Mouse (Mus musculus): ENCODE data around the gene Yif1a. TPM values are rescaled to one million over a fixed set of nuclear protein-coding genes. Genes with fewer than 3 reads are reported as not detected.

Gene Yif1a
- 10 to 100 TPM; 24.5 to 29.6 TPM for total RNA-seq (2023)

DNA sequence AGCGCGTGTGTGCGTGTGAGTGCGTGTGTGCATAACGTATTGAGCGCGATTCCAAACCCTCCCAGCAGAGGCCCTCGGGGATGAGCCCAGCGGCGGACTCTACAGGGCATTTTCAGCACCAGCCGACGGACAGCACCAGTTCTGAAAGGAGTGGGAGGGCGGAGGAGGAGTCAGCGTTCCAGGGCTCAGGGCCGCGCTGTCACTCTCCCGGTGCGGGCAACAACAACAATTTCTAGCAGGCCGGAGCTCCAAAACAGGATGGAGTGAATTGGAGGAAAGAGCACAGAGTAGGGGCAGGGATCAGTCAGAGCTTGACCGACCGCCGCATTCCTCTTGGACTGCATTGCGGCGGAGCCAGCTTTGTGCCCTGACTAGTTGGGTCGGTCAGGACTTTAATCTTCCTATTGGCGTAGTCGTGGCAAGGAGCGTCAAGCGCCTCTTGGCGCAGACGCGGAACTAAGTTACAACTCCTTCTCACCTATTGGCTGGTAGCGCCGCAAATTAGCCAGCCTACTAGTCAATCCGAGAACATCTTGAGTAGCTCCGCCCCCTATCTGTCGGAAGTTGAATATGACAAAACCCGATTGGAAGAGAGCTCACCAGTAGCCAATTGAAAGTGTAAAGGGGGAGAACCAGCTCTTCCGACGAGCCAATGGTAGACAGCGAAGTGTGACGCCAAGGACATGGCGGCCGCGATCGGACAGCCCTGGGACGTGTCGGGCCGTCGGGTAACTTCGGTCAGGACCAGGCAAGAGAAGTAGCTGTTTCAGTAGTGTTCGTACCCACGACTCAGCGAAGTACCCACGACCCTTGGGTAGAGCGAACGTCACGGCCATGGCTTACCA lies at the start of gene Yif1a:
Gene Yif1a, plus strand, starts transcription at position 655 of the 845 bp plus-strand sequence.

DNA sequence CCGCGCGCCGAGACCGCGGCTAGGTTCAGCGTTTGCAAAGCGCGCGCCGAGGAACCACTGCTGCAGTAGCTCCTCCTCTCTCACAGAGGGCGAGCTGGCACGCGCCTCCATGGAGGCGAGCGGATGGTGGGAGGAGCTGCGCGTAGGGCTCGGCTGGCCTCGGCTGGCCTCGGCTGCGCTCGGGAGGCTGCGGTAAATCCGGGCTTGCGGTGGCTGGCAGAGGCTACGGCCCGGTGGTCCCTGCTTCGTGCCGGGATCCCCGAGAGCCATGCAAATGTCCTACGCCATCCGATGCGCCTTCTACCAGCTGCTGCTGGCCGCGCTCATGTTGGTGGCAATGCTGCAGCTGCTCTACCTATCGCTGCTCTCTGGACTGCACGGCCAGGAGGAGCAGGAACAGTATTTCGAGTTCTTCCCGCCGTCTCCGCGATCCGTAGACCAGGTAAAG lies 49.6 kb upstream of the Yif1a start, which contains the start of the genes B4gat1 and AC124502.3:
Gene B4gat1, plus strand, starts transcription at position 118 of the 448 bp plus-strand sequence.
Gene AC124502.3, plus strand, starts transcription at position 183 of the 448 bp plus-strand sequence.

DNA sequence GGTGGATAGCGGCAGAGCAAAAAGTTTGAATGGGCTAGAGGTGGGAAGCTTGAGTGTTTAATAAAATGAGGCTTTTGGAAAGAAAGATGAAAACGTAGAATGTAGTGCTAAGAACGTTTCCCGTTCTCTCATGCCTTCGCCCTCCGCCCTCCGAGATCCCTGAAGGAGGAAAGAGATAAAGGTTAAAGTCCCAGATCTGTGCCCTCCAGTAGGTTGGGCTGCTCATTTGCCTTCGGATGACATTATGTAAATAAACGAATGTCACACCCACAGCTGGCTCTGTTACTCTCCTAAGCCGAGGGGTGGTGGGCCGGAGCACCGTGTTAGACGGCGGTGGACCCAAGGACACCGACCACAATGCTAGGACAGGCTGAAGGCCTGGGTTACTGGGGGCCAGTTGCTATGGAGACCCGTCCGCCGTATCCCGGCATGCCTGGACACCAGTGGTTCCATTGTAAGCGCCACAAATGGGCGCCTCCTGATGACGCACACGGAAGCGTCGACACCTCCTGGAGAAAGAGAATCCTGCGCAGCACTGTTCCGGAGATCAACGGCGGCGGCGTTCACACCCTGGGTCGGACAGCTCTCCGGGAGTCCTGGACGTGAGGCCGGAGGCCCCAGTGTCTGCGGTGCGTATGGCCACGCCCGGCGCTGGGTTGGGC lies 47.3 kb upstream of the Yif1a start, which contains the start of gene Brms1:
Gene Brms1, plus strand, starts transcription at position 493 of the 662 bp plus-strand sequence.

DNA sequence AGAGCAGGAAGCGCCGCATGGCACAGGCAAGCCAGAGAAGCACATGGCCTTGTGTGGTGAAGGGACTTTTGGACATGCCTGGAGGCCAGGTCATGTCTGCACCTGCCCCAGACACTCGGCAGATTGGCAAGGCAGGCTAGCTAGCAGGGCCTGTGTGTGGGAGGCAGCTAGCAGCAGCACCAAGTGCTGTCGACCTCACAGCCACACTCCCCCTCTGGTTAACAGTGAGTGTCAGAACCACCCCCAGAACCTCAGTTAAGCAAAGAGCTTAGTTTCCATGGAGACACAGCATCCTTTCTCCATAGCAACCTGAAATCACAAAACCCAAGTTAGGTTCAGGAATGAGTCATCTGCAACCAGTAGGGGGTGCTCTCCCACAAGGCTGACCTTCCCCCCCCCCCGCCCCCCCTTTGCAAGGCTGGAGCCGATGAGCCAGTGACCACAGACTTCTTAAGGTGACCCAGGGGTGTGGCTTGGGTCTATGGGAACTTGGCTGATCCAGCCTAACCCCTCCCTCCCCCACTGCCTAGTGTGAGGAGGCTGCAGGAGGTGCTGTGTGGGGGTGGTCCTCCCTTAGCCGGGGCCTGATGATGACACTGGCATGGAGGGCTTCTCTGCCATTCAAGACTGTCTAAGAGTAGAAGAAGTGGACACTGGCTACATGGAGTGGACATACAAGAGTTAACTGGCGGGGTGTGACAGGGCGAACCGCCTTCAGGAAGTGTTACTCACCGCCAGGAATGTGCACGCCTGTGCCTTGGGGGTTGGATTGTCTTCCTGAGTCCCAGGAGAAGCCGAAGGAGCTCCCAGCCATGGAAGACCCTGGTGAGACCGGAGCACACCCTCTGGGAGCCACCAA lies 38.1 kb upstream of the Yif1a start, which contains the start of gene Rin1:
Gene Rin1, plus strand, starts transcription at position 435 of the 859 bp plus-strand sequence.

DNA sequence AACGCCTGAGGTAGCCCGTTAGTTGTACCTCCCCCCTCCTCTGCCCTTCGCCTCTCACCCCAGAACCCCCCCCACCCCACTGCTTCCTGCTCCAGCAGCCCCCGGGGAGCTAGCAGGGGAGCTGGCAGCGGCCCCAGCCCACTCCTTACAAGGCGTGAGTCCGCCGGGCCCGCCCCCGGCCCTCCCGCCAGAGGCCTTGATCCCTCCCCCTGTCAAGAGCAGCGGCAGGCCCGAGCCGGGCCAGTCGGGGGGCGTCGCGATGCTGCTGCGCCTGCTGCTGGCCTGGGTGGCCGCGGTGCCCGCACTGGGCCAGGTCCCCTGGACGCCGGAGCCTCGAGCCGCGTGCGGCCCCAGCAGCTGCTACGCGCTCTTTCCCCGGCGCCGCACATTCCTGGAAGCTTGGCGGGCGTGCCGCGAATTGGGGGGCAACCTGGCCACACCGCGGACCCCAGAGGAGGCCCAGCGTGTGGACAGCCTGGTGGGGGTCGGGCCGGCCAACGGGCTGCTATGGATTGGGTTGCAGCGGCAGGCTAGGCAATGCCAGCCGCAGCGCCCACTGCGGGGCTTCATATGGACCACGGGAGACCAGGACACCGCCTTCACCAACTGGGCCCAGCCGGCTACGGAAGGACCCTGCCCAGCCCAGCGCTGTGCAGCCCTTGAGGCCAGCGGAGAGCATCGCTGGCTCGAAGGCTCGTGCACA lies 20.3 kb upstream of the Yif1a start, which contains the start of gene Cd248:
Gene Cd248, plus strand, starts transcription at position 212 of the 703 bp plus-strand sequence.

DNA sequence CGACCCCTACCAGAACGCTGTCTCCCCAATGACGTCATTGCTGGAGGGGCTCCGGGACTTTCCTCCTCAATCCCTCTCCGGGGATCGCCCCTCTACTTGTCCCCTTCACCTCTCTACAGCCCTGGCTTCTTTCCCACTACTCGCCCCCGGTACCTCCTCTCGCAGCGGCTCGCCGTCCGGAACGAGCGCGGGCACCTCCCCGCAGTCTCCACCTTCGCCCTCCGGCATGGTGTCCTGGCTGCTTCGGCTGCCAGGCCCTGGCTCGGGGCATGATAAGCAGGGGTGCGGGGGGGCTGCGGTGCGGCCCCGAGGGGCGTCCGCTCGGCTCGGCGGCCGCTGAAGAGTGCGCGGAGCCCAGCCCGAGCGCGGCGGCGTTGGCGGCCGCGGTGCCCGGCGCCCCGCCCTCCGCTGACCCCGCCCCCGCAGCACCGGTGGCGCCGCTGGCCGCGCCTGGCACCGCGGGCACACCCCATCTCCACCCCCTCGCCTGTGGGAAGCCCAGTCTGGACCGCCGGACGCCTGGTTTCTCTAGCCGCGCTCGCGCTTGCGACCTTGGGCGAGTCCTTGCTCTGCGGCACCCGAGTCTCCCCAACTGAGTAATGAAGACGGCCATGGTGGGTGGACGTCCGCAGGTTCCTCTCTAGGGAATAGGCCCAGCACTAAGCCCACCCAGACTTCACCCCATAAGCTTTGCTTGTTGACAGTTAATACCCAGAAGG lies 3.0 kb upstream of the Yif1a start, which contains the start of gene Tmem151a:
Gene Tmem151a, minus strand, starts transcription at position 387 of the 719 bp plus-strand sequence.

DNA sequence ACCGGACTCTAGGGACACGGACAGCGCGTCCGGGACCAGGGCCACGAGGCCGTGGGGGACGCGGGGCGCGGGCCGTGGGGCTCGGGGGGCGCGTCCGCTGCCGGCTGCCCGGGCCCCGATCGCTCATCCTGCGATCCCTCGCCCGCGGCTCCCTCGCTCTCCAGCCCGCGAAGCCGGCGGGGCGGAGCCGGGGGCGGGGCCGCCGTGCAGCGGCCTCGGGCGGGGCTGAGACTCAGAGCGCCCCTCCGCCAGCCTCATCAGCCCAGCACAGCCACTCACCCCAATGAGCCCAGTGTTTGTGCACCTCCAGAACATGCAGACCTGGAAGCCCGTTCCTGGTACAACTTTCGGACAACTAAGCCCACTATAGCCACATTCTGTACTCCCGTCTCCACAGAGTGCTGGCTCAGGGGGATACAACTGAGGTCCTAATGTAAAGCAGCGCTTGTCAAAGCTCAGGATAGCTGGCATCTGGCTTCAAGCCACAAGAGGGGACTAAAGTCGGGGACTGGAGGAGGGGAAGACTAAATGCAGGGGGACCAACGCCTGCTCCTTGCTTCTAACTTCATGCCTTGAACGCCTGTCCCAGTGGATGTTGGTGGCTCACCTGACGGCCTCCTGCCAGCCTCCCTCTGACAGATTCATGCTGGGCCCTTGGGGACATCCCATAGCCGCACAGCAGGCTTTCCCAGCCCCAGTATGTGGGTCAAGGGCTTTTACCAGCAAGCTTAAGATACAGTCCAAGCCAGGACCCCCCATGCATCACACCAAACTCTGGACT lies 10.2 kb downstream of the Yif1a start, which contains the start of gene Cnih2:
Gene Cnih2, minus strand, starts transcription at position 159 of the 781 bp plus-strand sequence.

DNA sequence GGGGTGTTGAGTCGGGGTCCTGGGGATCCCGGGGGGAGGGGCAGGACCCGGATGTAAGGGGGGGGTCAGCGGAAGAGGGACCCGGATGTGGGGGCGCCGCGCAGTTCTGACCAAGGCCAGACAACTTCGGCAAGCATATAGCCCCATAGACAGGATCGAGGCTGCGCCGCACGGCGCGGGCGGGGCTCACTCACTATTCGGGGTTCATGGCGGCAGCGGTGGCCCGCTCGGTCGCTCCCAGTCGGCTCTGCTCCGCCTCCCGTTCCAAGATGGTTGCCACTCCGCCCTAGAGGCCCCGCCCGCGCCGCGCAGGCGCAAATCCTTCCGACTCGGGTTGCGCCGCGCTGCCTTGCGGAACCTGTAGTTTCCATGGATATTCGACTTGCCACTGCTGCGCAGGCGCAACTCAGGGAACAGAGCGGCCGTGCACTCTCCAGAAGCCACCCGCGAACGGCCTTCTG lies 18.4 kb downstream of the Yif1a start, which contains the start of gene Rab1b:
Gene Rab1b, minus strand, starts transcription at position 342 of the 461 bp plus-strand sequence.

DNA sequence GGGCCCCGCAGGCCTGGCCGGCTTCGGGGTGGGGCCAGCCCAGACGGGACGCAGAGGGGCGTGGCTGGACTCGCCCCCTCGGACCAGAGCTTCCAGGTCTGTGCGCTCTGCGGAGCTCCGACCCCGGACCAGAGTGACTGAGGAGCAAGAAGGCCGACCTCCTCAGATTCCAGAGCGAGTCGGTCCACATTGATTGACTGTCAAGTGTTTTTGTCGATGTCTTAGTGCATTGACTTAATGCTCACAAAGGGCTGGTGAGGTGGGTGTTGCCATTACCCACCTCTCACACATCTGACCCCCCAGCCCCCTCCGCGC lies 30.0 kb downstream of the Yif1a start, which contains the start of gene Klc2:
Gene Klc2, minus strand, starts transcription at position 177 of the 315 bp plus-strand sequence.

Other genes with a start within 250 kb of the Yif1a start
- 10 to 100 TPM; 30.3 to 37.9 TPM for gene Ccs, start 249.2 kb upstream of the Yif1a start, total RNA-seq (2023)
- not detected for gene Ccdc87, start 249.2 kb upstream of the Yif1a start, total RNA-seq (2023)
- 10 to 100 TPM; 15.4 to 24.4 TPM for gene Ctsf, start 233.4 kb upstream of the Yif1a start, total RNA-seq (2023)
- not detected for gene Actn3, start 210.6 kb upstream of the Yif1a start, total RNA-seq (2023)
- 1 to 10 TPM; 6.1 to 6.4 TPM for gene Zdhhc24, start 209.9 kb upstream of the Yif1a start, total RNA-seq (2023)
- 1 to 10 TPM in 1 of 2 experiments, under 1 TPM in 1; 0.52 to 1.1 TPM for gene Bbs1, start 181.9 kb upstream of the Yif1a start, total RNA-seq (2023)
- gene Dpp3, start 160.3 kb upstream of the Yif1a start, total RNA-seq (2023) = 10 to 100 TPM; 65.0 to 67.8 TPM
- gene Peli3, start 145.4 kb upstream of the Yif1a start, total RNA-seq (2023) = 1 to 10 TPM; 1.3 to 1.9 TPM
- 10 to 100 TPM; 17.5 to 20.4 TPM for gene Mrpl11, start 126.4 kb upstream of the Yif1a start, total RNA-seq (2023)
- not detected for gene Npas4, start 98.2 kb upstream of the Yif1a start, total RNA-seq (2023)
- 1 to 10 TPM; 3.9 to 6.4 TPM for gene Slc29a2, start 64.7 kb upstream of the Yif1a start, total RNA-seq (2023)
- 10 to 100 TPM in 1 of 2 experiments, 1 to 10 TPM in 1; 9.0 to 12.8 TPM for gene B4gat1, start 49.7 kb upstream of the Yif1a start, total RNA-seq (2023)
- gene AC124502.3, start 49.6 kb upstream of the Yif1a start, total RNA-seq (2023) = 1 to 10 TPM in 1 of 2 experiments, under 1 TPM in 1; 0.46 to 2.7 TPM
- 10 to 100 TPM; 55.4 to 63.3 TPM for gene Brms1, start 47.2 kb upstream of the Yif1a start, total RNA-seq (2023)
- 1 to 10 TPM; 2.5 to 2.6 TPM for gene Rin1, start 38.1 kb upstream of the Yif1a start, total RNA-seq (2023)
- under 1 TPM in 1 of 2 experiments, not detected in 1; 0.46 TPM for gene Cd248, start 20.5 kb upstream of the Yif1a start, total RNA-seq (2023)
- gene Tmem151a, start 3.0 kb upstream of the Yif1a start, total RNA-seq (2023) = 1 to 10 TPM in 1 of 2 experiments, under 1 TPM in 1; 0.89 to 3.0 TPM
- under 1 TPM; 0.60 to 0.79 TPM for gene Cnih2, start 10.0 kb downstream of the Yif1a start, total RNA-seq (2023)
- gene Rab1b, start 18.5 kb downstream of the Yif1a start, total RNA-seq (2023) = 100 to 1,000 TPM; 138 to 140 TPM
- 10 to 100 TPM; 18.8 to 23.2 TPM for gene Klc2, start 30.0 kb downstream of the Yif1a start, total RNA-seq (2023)
- gene Pacs1, start 184.6 kb downstream of the Yif1a start, total RNA-seq (2023) = 10 to 100 TPM; 53.1 to 60.2 TPM
- 100 to 1,000 TPM; 156 to 186 TPM for gene Sf3b2, start 206.9 kb downstream of the Yif1a start, total RNA-seq (2023)
- gene Gal3st3, start 209.8 kb downstream of the Yif1a start, total RNA-seq (2023) = not detected
- gene Catsper1, start 247.2 kb downstream of the Yif1a start, total RNA-seq (2023) = not detected